In genomic region chr9:61046517-61046916, GRCm38 (mm10) we compare ENCODE assay signal across 9 mouse cellular contexts.
DNase-seq lines count a peak whose midpoint lies in the region; ATAC-seq lines count a peak whose summit lies in the region.
"Had no signal": no experiment of that assay in that cellular context is flagged by ENCODE, and none has a peak within 500 bp of the region (broad histone marks: within the 10 kb centered on the region; RNA-seq: fewer than 3 reads in every experiment).

No protein-coding gene starts in this region.

- DNase-seq in forebrain, embryonic 10.5 days (ENCODE audit: extremely low spot score, low spot score): peak; percentile 77
- peak; percentile 89 to 91 for DNase-seq in B cell, adult 2 months
- peak; percentile 82 to 88 for DNase-seq in adrenal gland, postnatal 36 days
- DNase-seq in embryonic facial prominence, embryonic 14.5 days (ENCODE audit: low spot score): peak; percentile 71
- peak; percentile 57 for DNase-seq in layer of hippocampus, adult 9-11 months
- peak; percentile 64 to 91 for DNase-seq in spleen, postnatal 4 days (ENCODE audit: low spot score in 2 of 2)

- peaks cover 20% of the 10 kb centered on the region for H3K4me1 ChIP-seq in forebrain, embryonic 10.5 days
- peaks cover 12% of the 10 kb centered on the region; the same call in 1 of the 2 replicates for H3K4me1 ChIP-seq in forebrain, embryonic 15.5 days
- no peaks in the 10 kb centered on the region for H3K4me1 ChIP-seq in embryonic facial prominence, embryonic 14.5 days (ENCODE audit: control insufficient read depth, insufficient read depth, low read length)
- H3K4me1 ChIP-seq: limb, embryonic 13.5 days had no signal

- 23% methylated on average over 7 of the region's 7 CpGs for WGBS in forebrain, embryonic 10.5 days
- 17% methylated on average over 7 of the region's 7 CpGs for WGBS in forebrain, embryonic 15.5 days
- 18% methylated on average over 7 of the region's 7 CpGs for WGBS in embryonic facial prominence, embryonic 14.5 days

- H3K27me3 ChIP-seq in forebrain, embryonic 10.5 days (ENCODE audit: poor library complexity, severe bottlenecking): peaks cover 73% of the 10 kb centered on the region
- H3K27me3 ChIP-seq in forebrain, embryonic 15.5 days: no peaks in the 10 kb centered on the region
- H3K27me3 ChIP-seq in embryonic facial prominence, embryonic 14.5 days (replicated peaks; ENCODE audit: control insufficient read depth, insufficient read depth, low read length): 0 out of 2 replicates have a peak, but pooled peaks cover 5% of the 10 kb centered on the region

- ATAC-seq in forebrain, embryonic 15.5 days (replicated peaks): no peak
- ATAC-seq in embryonic facial prominence, embryonic 14.5 days (ENCODE audit: low read depth): no peak
- peak; percentile 61 for ATAC-seq in megakaryocyte progenitor cell, adult 5-6 weeks (replicated peaks; ENCODE audit: poor library complexity)

- no peaks in the 10 kb centered on the region for H3K36me3 ChIP-seq in forebrain, embryonic 10.5 days (replicated peaks)
- H3K36me3 ChIP-seq in forebrain, embryonic 15.5 days: no peaks in the 10 kb centered on the region
- H3K36me3 ChIP-seq in embryonic facial prominence, embryonic 14.5 days (ENCODE audit: control insufficient read depth, insufficient read depth, low read length): no peaks in the 10 kb centered on the region
- H3K36me3 ChIP-seq: limb, embryonic 13.5 days had no signal

- H3K9me3 ChIP-seq in forebrain, embryonic 10.5 days: peaks cover 5% of the 10 kb centered on the region; the same call in 1 of the 2 replicates
- no peaks in the 10 kb centered on the region for H3K9me3 ChIP-seq in forebrain, embryonic 15.5 days
- H3K9me3 ChIP-seq in embryonic facial prominence, embryonic 14.5 days (ENCODE audit: control insufficient read depth, low read length): no peaks in the 10 kb centered on the region
- H3K9me3 ChIP-seq: limb, embryonic 13.5 days had no signal

- no peak overlapping the region for H3K4me3 ChIP-seq in forebrain, embryonic 10.5 days
- H3K4me3 ChIP-seq in forebrain, embryonic 15.5 days: no peak overlapping the region
- no peak overlapping the region for H3K4me3 ChIP-seq in embryonic facial prominence, embryonic 14.5 days (ENCODE audit: low read depth, low read length)
- H3K4me3 ChIP-seq: limb, embryonic 13.5 days had no signal

- H3K4me2 ChIP-seq in forebrain, embryonic 15.5 days (replicated peaks): no peak overlapping the region
- no peak overlapping the region for H3K4me2 ChIP-seq in embryonic facial prominence, embryonic 14.5 days (ENCODE audit: low read depth, low read length)
- H3K4me2 ChIP-seq: limb, embryonic 13.5 days had no signal

- H3K27ac ChIP-seq in forebrain, embryonic 10.5 days: no peak overlapping the region; the same call in 1 of the 2 replicates
- no peak overlapping the region for H3K27ac ChIP-seq in forebrain, embryonic 15.5 days (replicated peaks)
- H3K27ac ChIP-seq in embryonic facial prominence, embryonic 14.5 days (replicated peaks; ENCODE audit: low read depth, low read length): no peak overlapping the region
- H3K27ac ChIP-seq: limb, embryonic 13.5 days had no signal

- no peak overlapping the region for H3K9ac ChIP-seq in forebrain, embryonic 15.5 days (replicated peaks)
- no peak overlapping the region for H3K9ac ChIP-seq in embryonic facial prominence, embryonic 14.5 days (ENCODE audit: low read depth, low read length)
- H3K9ac ChIP-seq: limb, embryonic 13.5 days had no signal
